Mouse (Mus musculus) ES-E14 (cell line): ENCODE measurements at regions not wholly inside any gene's neighbourhood (a gene's known extent, or its start where the extent isn't known, plus 50 kb on each side); places are given as distances from the start of the nearest gene placed in this dataset.

ENCODE experiments used
- HCFC1 ChIP-seq: IDR thresholded peaks from 2 replicates; pipeline ENCODE4 v1.6.1; 2012; ENCODE audit warnings: low read length, inconsistent platforms, borderline replicate concordance; ENCODE audit not compliant: insufficient read depth
- ZC3H11A ChIP-seq: IDR thresholded peaks from 2 replicates; pipeline ENCODE4 v1.6.1; 2012; ENCODE audit warnings: low read depth, mild to moderate bottlenecking, inconsistent platforms, low read length, borderline replicate concordance

DNA sequence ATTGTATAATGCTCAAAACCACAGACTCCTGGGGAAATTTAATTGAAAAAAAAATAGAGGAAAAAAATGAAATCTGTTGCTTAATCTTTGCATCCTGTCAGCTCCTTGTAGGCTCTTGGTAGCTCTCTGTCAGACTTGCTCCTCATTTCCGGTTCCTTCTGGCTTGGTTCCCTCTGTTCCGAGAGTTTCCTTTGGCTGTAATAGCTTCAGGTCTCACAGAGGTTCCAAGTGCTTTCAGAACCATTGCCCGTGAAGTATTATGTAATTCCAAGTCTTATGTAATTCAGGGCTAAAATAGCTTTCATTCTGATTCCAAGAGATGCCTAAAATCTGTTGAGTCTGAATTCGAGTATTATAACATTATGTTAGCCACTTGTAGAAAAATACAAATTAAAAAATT, 117.3 kb downstream of the Spry2 start:
- no peak for TF ChIP-seq ZC3H11A
- no peak for TF ChIP-seq HCFC1
